Mouse (Mus musculus): ENCODE results near the gene Katnb1. TPM values are rescaled to one million over a fixed set of nuclear protein-coding genes. Genes with fewer than 3 reads are reported as not detected.

The Katnb1 gene
- total RNA-seq, 2 experiments from 2014 or later: 43.9 to 47.2 TPM

Other genes starting within 250 kb of the Katnb1 start
- gene Coq9, start 242.9 kb upstream of the Katnb1 start, total RNA-seq (2021): 10 to 100 TPM; 77.1 to 81.3 TPM
- gene Ciapin1, start 242.8 kb upstream of the Katnb1 start, total RNA-seq (2021): 10 to 100 TPM; 73.9 to 76.7 TPM
- gene Polr2c, start 223.7 kb upstream of the Katnb1 start, total RNA-seq (2021): 10 to 100 TPM; 52.0 to 60.5 TPM
- 10 to 100 TPM; 42.3 to 44.1 TPM for gene Dok4, start 204.9 kb upstream of the Katnb1 start, total RNA-seq (2021)
- 1 to 10 TPM; 2.0 to 2.4 TPM for gene Ccdc102a, start 163.1 kb upstream of the Katnb1 start, total RNA-seq (2021)
- gene Adgrg5, start 157.5 kb upstream of the Katnb1 start, total RNA-seq (2021): not detected
- gene Adgrg1, start 106.4 kb upstream of the Katnb1 start, total RNA-seq (2021): 100 to 1,000 TPM in 1 of 2 experiments, 10 to 100 TPM in 1; 93.3 to 110 TPM
- gene Adgrg3, start 63.5 kb upstream of the Katnb1 start, total RNA-seq (2021): under 1 TPM; 0.68 to 0.89 TPM
- gene Drc7, start 26.1 kb upstream of the Katnb1 start, total RNA-seq (2021): 1 to 10 TPM; 1.3 to 2.1 TPM
- gene Kifc3, start 121.6 kb downstream of the Katnb1 start, total RNA-seq (2021): 10 to 100 TPM; 52.9 to 60.3 TPM
- gene Cngb1, start 225.4 kb downstream of the Katnb1 start, total RNA-seq (2021): 1 to 10 TPM in 1 of 2 experiments, under 1 TPM in 1; 0.97 to 1.3 TPM
- gene Tepp, start 229.4 kb downstream of the Katnb1 start, total RNA-seq (2021): under 1 TPM; 0.74 to 0.90 TPM